Mouse (Mus musculus) thymus, adult 2 months (tissue): ENCODE results near the gene Lrwd1.

Experiments used
- CTCF ChIP-seq: fragments of 200-500 bp; IDR thresholded peaks from 2 replicates; pipeline ENCODE4 v1.5.1; 2012; ENCODE audit warnings: mild to moderate bottlenecking, control low read depth, low read length, moderate library complexity, borderline replicate concordance; ENCODE audit not compliant: control insufficient read depth, poor library complexity, insufficient read depth; ENCODE audit errors: extremely low read depth
- POLR2A ChIP-seq: fragments of 200-500 bp; IDR thresholded peaks from 2 replicates; pipeline ENCODE4 v1.6.1; 2012; ENCODE audit warnings: mild to moderate bottlenecking, low read length, control low read depth, moderate library complexity; ENCODE audit not compliant: control insufficient read depth, poor library complexity, insufficient read depth; ENCODE audit errors: extremely low read depth

DNA sequence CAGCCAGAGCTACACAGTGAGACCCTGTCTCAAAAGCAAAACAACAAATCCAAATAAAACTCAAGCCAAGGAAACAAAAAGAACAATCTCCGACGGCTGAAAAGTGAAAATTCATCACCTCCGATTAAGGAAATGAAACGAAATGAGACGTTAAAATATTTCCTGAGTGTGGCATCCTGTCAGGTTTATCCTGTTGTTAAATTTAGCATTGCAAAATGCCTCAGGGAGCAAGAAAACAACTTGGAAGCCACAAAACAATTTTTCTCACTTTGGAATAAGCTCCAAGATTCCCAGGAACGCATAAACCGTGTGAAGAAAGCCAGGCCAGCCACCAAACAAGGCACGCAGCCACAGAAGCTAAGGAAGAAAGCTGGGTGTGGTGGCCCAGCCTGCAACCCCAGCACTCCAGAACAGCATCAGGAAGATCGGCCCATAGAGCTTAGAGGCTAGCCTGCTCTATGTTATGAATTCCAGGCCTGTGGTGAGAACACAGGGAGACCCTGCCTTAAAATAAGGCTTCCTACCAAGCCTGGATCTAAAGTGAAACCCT lies 58.8 kb downstream of the Lrwd1 start:
- TF ChIP-seq POLR2A = no peak
- TF ChIP-seq CTCF = no peak
